Mouse (Mus musculus): ENCODE measurements around the gene Cdk17. TPM values are rescaled to one million over a fixed set of nuclear protein-coding genes. Genes with fewer than 3 reads are reported as not detected.

The Cdk17 gene
- polyA plus RNA-seq, 1 experiment from 2014 or later = 8.7 TPM

DNA sequence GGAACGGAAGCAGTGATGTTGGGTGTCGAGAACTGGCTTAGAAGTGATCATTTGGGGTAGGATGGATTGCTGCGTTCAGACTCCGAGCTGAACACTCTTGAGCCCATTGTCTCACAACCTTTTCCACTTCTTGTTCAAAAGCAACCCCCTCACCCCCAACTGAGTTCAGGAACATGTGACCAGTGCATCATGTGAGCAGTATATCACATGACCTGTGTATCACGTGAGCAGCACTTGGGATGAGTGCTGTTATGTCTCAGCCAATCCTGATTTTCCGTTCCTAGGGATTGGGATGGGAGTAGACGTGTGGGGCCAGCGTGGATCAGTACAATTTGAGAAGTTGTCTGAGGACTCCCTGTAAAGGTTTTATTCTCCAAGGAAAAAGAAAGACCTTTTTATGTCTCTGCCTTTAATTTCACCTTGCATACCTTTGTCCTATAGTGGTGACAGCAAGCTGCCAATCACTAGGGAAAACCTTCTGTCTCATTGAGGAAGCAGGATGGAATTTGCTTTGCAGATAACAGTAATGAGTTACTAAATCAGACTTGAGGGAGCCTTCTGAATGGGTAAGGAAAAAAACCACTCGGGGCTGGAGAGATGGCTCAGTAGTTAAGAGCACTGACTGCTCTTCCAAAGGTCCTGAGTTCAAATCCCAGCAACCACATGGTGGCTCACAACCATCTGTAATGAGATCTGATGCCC lies 28.7 kb upstream of the Cdk17 start:
- no peaks in the 10 kb centered on the region for H3K27me3 ChIP-seq (ENCODE audit: control insufficient read depth, insufficient read depth, low read depth, low read length)
- WGBS (ENCODE audit: insufficient replicate concordance) = 73% methylated on average over 9 of the region's 9 CpGs

DNA sequence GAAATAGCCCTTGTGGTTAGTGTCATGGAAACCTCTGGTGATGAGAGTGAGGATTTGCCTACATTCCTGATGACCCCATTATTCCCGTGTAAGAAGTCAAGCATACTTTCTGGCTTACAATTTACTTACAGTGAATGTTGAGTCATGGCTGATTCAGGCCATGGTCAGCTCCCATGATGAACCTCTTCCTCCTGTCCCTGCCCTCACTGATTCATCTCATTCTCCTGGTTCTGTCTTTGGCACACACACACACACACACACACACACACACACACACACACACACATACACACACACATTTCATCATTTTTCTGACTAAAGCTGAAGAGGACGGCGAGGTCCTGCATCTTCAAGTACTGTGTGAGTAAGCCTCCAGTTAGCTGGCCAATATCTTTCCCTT lies 21.9 kb upstream of the Cdk17 start:
- WGBS (ENCODE audit: insufficient replicate concordance) = 77% methylated on average over 3 of the region's 3 CpGs
- Histone ChIP-seq H3K4me3 (ENCODE audit: low read depth, low read length) (no peak overlapping the region), H3K9me3 (replicated peaks; ENCODE audit: control insufficient read depth, low read length) (no peaks in the 10 kb centered on the region), H3K27me3 (ENCODE audit: control insufficient read depth, insufficient read depth, low read depth, low read length) (no peaks in the 10 kb centered on the region), H3K4me2 (ENCODE audit: low read depth, low read length) (no peak overlapping the region), H3K9ac (ENCODE audit: low read depth, low read length) (no peak overlapping the region), H3K27ac (ENCODE audit: low read length) (no peak overlapping the region), H3K4me1 (ENCODE audit: control insufficient read depth, low read depth, low read length) (peaks cover 16% of the 10 kb centered on the region), H3K36me3 (ENCODE audit: control insufficient read depth, insufficient read depth) (no peaks in the 10 kb centered on the region)
- no peak for ATAC-seq (ENCODE audit: low read depth)

More for the DNA sequence above, 28.7 kb upstream of the Cdk17 start:
- Histone ChIP-seq H3K36me3 (ENCODE audit: control insufficient read depth, insufficient read depth) (no peaks in the 10 kb centered on the region), H3K9me3 (replicated peaks; ENCODE audit: control insufficient read depth, low read length) (no peaks in the 10 kb centered on the region), H3K4me1 (ENCODE audit: control insufficient read depth, low read depth, low read length) (no peaks in the 10 kb centered on the region), H3K27ac (ENCODE audit: low read length) (no peak overlapping the region), H3K4me2 (ENCODE audit: low read depth, low read length) (no peak overlapping the region), H3K4me3 (ENCODE audit: low read depth, low read length) (no peak overlapping the region), H3K9ac (ENCODE audit: low read depth, low read length) (no peak overlapping the region)
- ATAC-seq (ENCODE audit: low read depth) = no peak

DNA sequence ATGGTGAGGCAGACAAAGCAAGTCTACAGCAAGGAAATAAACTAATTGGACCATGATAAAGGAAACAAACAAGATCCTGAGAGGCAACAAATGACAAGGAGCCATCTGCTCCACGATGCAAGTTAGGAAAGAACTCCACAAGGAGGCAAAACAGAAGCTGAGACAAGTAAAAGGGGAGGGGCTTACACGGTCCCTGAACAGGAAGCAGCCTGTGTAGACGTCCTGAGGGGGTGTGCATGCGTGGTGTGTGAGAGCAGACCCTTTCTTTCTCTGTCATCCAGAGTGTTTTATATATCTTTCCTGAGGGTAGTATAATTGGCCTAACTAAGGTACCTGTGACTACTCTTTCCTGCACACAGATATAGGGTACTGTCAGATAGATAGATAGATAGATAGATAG lies 19.9 kb upstream of the Cdk17 start:
- ATAC-seq (ENCODE audit: low read depth) = no peak
- 20% methylated on average over 4 of the region's 4 CpGs for WGBS (ENCODE audit: insufficient replicate concordance)
- H3K4me3 ChIP-seq (ENCODE audit: low read depth, low read length) = no peak overlapping the region
- no peaks in the 10 kb centered on the region for H3K9me3 ChIP-seq (replicated peaks; ENCODE audit: control insufficient read depth, low read length)
- H3K4me1 ChIP-seq (ENCODE audit: control insufficient read depth, low read depth, low read length) = peaks cover 33% of the 10 kb centered on the region
- no peaks in the 10 kb centered on the region for H3K36me3 ChIP-seq (ENCODE audit: control insufficient read depth, insufficient read depth)
- H3K27ac ChIP-seq (ENCODE audit: low read length) = no peak overlapping the region
- no peak overlapping the region for H3K4me2 ChIP-seq (ENCODE audit: low read depth, low read length)
- no peaks in the 10 kb centered on the region for H3K27me3 ChIP-seq (ENCODE audit: control insufficient read depth, insufficient read depth, low read depth, low read length)
- H3K9ac ChIP-seq (ENCODE audit: low read depth, low read length) = no peak overlapping the region

DNA sequence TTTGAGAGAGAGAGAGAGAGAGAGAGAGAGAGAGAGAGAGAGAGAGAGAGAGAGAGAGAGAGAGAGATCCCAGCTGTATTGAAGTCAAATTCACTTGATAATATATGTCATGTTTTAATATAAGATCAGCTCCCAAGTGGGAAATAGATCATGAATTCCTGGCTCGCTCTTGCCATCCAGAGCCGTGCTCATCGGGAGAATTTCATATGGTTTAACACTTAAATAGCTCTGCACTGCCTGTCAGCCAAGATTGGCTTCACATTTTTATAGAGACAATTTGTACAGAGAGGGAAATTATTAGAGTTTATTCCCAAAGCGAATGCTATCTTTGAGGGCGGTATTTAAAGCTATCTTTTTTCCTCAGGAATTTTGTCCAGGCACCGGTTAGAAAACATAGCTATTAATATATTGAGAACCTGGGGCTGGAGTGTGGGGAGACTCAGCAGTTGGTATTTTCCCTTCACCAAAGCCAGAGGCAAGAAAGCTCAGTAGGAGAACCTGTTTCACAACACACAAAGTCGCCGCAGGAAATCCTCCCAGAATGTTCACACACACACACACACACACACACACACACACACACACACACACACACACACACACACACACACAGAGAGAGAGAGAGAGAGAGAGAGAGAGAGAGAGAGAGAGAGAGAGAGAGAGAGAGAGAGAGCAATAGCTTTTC lies 17.9 kb upstream of the Cdk17 start:
- peak overlapping the region; percentile 66 for H3K9ac ChIP-seq (ENCODE audit: low read depth, low read length)
- peak overlapping the region; percentile 62 for H3K4me3 ChIP-seq (ENCODE audit: low read depth, low read length)
- peak overlapping the region; percentile 96 for H3K27ac ChIP-seq (ENCODE audit: low read length)
- no peaks in the 10 kb centered on the region for H3K27me3 ChIP-seq (ENCODE audit: control insufficient read depth, insufficient read depth, low read depth, low read length)
- H3K9me3 ChIP-seq (replicated peaks; ENCODE audit: control insufficient read depth, low read length) = no peaks in the 10 kb centered on the region
- H3K4me1 ChIP-seq (ENCODE audit: control insufficient read depth, low read depth, low read length) = peaks cover 33% of the 10 kb centered on the region
- H3K4me2 ChIP-seq (ENCODE audit: low read depth, low read length) = peak overlapping the region; percentile 57
- ATAC-seq (ENCODE audit: low read depth) = no peak
- no peaks in the 10 kb centered on the region for H3K36me3 ChIP-seq (ENCODE audit: control insufficient read depth, insufficient read depth)
- WGBS (ENCODE audit: insufficient replicate concordance) = 10% methylated on average over 8 of the region's 8 CpGs

DNA sequence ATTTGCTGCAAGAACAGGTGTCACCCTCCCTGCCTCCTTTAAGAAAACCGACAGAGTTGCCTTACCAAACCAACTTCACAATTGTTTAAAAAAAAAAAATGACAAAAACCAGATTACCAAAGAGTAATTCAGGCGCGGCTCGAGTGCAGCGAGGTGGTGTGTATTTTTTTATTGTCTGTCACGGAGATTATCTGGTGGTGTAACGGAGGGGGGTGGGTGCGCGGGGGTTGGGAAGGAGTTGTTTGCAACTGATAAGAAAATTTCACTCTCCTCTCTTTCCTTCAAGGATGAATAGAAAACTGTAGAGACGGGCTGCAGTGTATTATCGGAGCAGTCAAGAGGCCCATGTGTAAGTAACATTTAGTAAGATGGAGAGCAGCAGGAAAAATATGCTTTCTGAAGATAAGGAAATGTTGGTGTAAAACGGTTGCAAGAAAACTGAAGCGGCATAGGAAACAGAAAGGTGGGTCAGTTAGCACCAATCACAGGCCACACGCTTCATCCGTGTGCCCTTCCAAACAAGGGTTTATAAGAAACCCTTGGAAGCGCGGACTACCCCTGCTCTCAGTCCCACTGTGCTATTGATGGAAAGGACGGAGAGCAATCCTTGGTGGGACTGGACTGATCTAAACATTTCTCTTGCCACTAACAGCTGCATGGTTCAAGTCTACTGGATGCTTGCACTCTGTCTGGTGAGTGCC lies 17.2 kb upstream of the Cdk17 start:
- peak overlapping the region; percentile 62 for H3K4me3 ChIP-seq (ENCODE audit: low read depth, low read length)
- 7% methylated on average over 18 of the region's 18 CpGs for WGBS (ENCODE audit: insufficient replicate concordance)
- H3K4me1 ChIP-seq (ENCODE audit: control insufficient read depth, low read depth, low read length) = peaks cover 33% of the 10 kb centered on the region
- peak overlapping the region; percentile 96 for H3K27ac ChIP-seq (ENCODE audit: low read length)
- no peaks in the 10 kb centered on the region for H3K36me3 ChIP-seq (ENCODE audit: control insufficient read depth, insufficient read depth)
- no peaks in the 10 kb centered on the region for H3K27me3 ChIP-seq (ENCODE audit: control insufficient read depth, insufficient read depth, low read depth, low read length)
- H3K9me3 ChIP-seq (replicated peaks; ENCODE audit: control insufficient read depth, low read length) = no peaks in the 10 kb centered on the region
- peak overlapping the region; percentile 57 for H3K4me2 ChIP-seq (ENCODE audit: low read depth, low read length)
- peak; percentile 93 for ATAC-seq (ENCODE audit: low read depth)
- peak overlapping the region; percentile 66 for H3K9ac ChIP-seq (ENCODE audit: low read depth, low read length)

DNA sequence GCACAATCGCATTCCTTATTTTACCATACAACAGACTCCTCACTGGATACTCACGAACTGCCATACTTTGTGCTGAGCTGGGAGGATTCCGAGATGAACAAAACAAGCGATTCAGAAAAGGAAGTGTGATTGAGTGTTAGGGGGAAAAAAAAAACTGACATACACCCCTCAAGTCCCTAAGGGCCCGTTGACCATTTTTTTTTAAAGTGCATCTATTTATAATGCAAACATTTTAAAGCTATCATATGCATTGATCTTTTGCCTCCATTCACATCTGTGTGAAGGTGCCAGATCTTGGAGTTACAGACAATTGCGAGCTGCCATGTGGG lies 16.7 kb upstream of the Cdk17 start:
- Histone ChIP-seq H3K36me3 (ENCODE audit: control insufficient read depth, insufficient read depth) (no peaks in the 10 kb centered on the region), H3K4me1 (ENCODE audit: control insufficient read depth, low read depth, low read length) (peaks cover 33% of the 10 kb centered on the region), H3K9ac (ENCODE audit: low read depth, low read length) (peak overlapping the region; percentile 43), H3K27ac (ENCODE audit: low read length) (peak overlapping the region; percentile 96), H3K4me3 (ENCODE audit: low read depth, low read length) (peak overlapping the region; percentile 62), H3K9me3 (replicated peaks; ENCODE audit: control insufficient read depth, low read length) (no peaks in the 10 kb centered on the region), H3K4me2 (ENCODE audit: low read depth, low read length) (peak overlapping the region; percentile 57), H3K27me3 (ENCODE audit: control insufficient read depth, insufficient read depth, low read depth, low read length) (no peaks in the 10 kb centered on the region)
- ATAC-seq (ENCODE audit: low read depth) = 0 out of 2 replicates have a peak, but pooled peaks have one; percentile 1
- WGBS (ENCODE audit: insufficient replicate concordance) = 23% methylated on average over 6 of the region's 6 CpGs

DNA sequence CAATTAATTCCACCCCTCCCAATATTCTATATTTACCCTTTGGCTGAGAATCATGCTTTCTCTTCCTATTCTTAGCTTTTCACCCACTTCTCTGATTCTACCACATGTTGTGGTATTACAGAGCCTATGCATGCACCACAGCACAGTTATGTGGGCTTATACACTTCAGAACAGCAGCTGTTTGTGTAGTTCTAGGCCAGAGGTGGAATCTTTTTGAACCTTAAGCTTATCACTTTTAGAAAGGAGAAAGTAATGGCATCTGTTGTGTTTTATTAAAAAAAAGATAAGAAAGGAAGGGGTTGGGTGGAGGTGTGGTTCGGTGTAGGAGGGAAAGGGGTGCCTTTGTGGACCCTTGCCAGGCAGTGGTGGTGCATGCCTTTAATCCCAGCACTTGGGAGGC lies 16.1 kb upstream of the Cdk17 start:
- Histone ChIP-seq H3K4me1 (ENCODE audit: control insufficient read depth, low read depth, low read length) (peaks cover 33% of the 10 kb centered on the region), H3K9me3 (replicated peaks; ENCODE audit: control insufficient read depth, low read length) (no peaks in the 10 kb centered on the region), H3K27me3 (ENCODE audit: control insufficient read depth, insufficient read depth, low read depth, low read length) (no peaks in the 10 kb centered on the region), H3K27ac (ENCODE audit: low read length) (peak overlapping the region; percentile 96), H3K9ac (ENCODE audit: low read depth, low read length) (peak overlapping the region; percentile 11), H3K4me2 (ENCODE audit: low read depth, low read length) (peak overlapping the region; percentile 57), H3K36me3 (ENCODE audit: control insufficient read depth, insufficient read depth) (no peaks in the 10 kb centered on the region), H3K4me3 (ENCODE audit: low read depth, low read length) (peak overlapping the region; percentile 15)
- peak; percentile 6 for ATAC-seq (ENCODE audit: low read depth)
- 22% methylated on average over 1 of the region's 1 CpGs for WGBS (ENCODE audit: insufficient replicate concordance)

DNA sequence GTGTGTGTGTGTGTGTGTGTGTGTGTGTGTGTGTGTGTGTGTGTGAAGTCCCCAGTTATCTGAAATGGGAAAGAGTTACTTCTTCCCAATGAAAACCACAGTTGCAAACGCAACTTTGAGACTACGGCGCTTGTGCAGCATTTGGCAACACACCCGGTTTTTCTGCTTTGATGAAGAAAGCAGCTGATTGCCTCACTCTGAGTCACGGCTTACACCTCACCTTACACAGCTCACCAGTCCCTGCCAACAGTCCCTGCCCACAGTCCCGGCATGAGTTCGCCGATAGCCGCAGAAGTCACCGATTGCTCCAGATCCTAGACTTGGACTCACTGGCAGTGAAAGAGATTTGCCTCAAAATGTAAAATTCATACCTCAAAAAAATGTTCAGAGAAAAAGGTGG lies 15.6 kb upstream of the Cdk17 start:
- H3K9me3 ChIP-seq (replicated peaks; ENCODE audit: control insufficient read depth, low read length) = no peaks in the 10 kb centered on the region
- H3K4me1 ChIP-seq (ENCODE audit: control insufficient read depth, low read depth, low read length) = peaks cover 33% of the 10 kb centered on the region
- 18% methylated on average over 10 of the region's 10 CpGs for WGBS (ENCODE audit: insufficient replicate concordance)
- H3K4me3 ChIP-seq (ENCODE audit: low read depth, low read length) = peak overlapping the region; percentile 18; the same call in 1 of the 2 replicates
- H3K27me3 ChIP-seq (ENCODE audit: control insufficient read depth, insufficient read depth, low read depth, low read length) = no peaks in the 10 kb centered on the region
- H3K9ac ChIP-seq (ENCODE audit: low read depth, low read length) = peak overlapping the region; percentile 33
- H3K36me3 ChIP-seq (ENCODE audit: control insufficient read depth, insufficient read depth) = no peaks in the 10 kb centered on the region
- ATAC-seq (ENCODE audit: low read depth) = 0 out of 2 replicates have a peak, but pooled peaks have one; percentile 19
- H3K27ac ChIP-seq (ENCODE audit: low read length) = peak overlapping the region; percentile 96
- H3K4me2 ChIP-seq (ENCODE audit: low read depth, low read length) = peak overlapping the region; percentile 57

DNA sequence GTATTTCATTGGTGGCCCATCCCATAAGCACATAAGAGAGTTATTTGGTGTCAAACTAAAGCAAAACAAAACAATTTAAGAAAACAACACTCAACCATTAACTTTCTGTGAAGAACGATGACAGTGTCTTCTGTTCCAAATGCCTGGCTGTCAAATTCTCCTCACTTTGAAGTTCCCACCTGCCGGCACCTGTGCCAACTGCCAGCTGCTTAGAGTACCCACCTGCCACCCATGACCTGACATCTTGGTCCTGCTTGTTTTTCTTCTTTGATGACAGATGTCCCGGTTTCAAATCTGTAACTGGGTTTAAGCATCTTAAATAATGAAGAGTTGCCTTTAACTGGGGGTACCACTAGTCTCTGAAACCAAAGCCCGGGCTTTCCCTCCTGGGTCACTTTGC lies 14.1 kb upstream of the Cdk17 start:
- Histone ChIP-seq H3K36me3 (ENCODE audit: control insufficient read depth, insufficient read depth) (no peaks in the 10 kb centered on the region), H3K27me3 (ENCODE audit: control insufficient read depth, insufficient read depth, low read depth, low read length) (no peaks in the 10 kb centered on the region), H3K4me3 (ENCODE audit: low read depth, low read length) (no peak overlapping the region), H3K9me3 (replicated peaks; ENCODE audit: control insufficient read depth, low read length) (no peaks in the 10 kb centered on the region), H3K27ac (ENCODE audit: low read length) (no peak overlapping the region), H3K4me1 (ENCODE audit: control insufficient read depth, low read depth, low read length) (peaks cover 25% of the 10 kb centered on the region), H3K4me2 (ENCODE audit: low read depth, low read length) (no peak overlapping the region), H3K9ac (ENCODE audit: low read depth, low read length) (no peak overlapping the region)
- ATAC-seq (ENCODE audit: low read depth) = no peak
- whole genome bisulfite sequencing (ENCODE audit: insufficient replicate concordance) = 83% methylated on average over 4 of the region's 4 CpGs

Measured in liver, embryonic 16.5 days (tissue).